Mouse (Mus musculus) erythroid progenitor cell, adult 5-6 weeks (primary cell): ENCODE results near the gene Ccar1. TPM values are rescaled to one million over a fixed set of nuclear protein-coding genes. Genes with fewer than 3 reads are reported as not detected.
"Not testable (repeated sequence)": the region's sequence is repeated elsewhere in the genome, so short reads cannot be mapped to it uniquely, and the experiment has no call there.

ENCODE experiments used
- ATAC-seq: replicated peaks from 2 replicates; pipeline ENCODE4 v1.8.0; 2016; ENCODE audit warnings: moderate number of reproducible peaks, mild to moderate bottlenecking, moderate TSS enrichment, inconsistent platforms; ENCODE audit not compliant: poor library complexity, low FRiP score, severe bottlenecking
- total RNA-seq, 2 experiments: library from RNA; stranded (forward) in 1 of 2; stranded (reverse) in 1 of 2; fragments of 150-400 nt in 1 of 2; fragments of 186-747, 209-891 nt in 1 of 2; gene quantifications; 2 replicates each; pipeline versions ENCODE4 v1.2.3 to v1.2.4; 2015 to 2017; ENCODE audit warnings: low replicate concordance in 2 of 2

The Ccar1 gene
- total RNA-seq, 2 experiments from 2014 or later = 114 to 126 TPM

DNA sequence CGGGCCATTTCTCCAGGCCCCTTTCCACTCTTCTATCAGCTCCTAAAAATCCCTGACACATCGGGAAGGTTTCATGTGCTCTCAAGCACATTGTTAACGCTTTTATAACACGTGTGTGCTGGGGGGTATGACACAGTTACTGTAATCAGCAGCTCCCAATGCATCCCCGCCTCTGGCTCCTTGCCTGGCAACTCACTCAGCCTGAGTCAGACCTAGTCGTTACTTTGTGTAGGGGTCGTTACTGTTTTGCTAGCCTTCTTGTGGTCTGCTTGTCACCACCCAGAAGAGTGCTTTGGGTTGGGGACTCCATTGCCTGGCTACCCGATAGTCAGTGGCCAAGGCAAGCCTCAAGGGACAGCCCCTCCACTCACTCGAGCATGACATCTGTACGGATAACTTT is 61.3 kb downstream of the Ccar1 start:
- ATAC-seq = no peak

DNA sequence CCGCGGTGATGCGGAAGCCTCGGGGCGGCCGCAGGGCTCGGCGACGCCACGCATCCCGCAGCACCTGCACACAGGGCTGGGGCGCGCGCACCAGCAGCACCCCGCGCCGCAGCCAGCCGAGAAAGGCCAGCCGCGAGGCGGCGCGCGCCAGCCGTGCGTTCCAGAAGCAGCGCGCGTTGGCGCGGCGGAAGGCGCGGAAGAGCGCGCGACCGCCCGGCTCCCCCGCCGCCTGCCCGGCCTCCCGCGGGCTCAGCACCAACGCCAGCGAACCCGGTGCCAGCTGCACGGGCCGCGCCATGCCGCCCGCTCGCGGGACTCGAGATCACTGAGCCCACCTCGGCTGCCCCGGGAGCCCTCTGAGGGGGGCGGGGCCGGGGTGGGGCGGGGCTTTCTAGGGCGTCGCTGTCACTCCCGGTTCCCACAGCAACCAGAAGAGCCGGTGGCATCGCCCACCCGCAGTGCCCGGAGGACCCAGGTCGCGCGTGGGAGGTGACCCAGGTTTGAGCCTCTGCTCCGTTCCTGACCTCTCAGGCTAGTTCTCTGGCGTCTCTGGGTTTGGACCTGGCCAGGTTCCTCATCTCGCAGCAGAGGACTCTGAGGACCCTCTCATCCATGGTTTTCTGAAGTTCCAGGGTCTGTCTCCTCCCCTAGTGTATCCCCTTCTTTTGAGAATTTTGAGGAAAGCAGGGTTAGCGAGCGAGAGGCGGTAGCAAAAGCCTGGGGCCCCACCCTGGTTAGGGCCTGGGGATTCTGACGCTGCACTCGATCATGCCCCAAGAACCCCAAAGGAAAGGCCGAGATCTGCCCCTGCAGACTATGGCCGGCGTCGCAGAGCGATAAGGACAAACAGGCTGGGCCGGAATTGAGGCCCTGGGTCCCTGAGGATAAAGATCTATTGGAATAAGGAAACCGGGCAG is 66.1 kb downstream of the Ccar1 start, which contains the start of gene Stox1:
Gene Stox1, minus strand, starts transcription at position 358 of the 917 bp plus-strand sequence.
- ATAC-seq = no peak

DNA sequence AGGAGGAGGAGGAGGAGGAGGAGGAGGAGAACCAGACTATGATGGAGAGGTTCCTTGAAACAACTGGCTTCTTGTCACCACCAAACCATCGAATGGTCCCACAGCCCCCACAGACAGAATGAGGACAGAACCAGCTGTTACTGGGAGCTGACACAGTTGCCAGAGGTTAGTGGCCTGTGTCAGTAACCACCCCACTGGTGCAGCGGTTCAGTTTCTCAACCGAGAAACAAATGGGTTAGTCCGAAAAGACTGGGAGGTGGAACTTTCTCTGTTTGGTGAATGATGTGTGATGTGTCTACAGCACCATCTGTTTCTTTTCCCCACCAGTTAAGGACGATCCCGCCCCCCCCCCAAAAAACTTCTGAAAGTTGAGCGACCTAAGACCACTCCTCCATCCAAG is 67.2 kb downstream of the Ccar1 start:
- no peak for ATAC-seq

DNA sequence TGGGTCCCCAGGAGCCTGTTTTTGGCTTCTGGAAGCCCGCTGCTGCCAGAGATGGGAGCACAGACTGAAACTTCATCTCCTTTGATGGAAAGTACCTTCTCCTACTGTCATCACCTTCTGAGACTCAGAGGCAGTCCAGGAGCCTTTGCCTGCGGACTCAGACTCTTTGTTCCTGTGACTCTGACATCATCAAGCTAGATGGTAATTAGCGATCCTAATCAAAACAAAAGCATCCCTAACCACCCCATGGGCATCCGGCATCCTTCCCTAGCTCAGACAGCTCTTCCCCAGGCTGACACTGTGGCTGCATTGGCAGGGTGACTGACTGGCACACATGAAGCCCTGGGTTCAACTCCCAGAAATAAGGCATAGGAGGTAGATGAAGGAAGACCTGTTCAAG is 69.4 kb downstream of the Ccar1 start:
- ATAC-seq = no peak

DNA sequence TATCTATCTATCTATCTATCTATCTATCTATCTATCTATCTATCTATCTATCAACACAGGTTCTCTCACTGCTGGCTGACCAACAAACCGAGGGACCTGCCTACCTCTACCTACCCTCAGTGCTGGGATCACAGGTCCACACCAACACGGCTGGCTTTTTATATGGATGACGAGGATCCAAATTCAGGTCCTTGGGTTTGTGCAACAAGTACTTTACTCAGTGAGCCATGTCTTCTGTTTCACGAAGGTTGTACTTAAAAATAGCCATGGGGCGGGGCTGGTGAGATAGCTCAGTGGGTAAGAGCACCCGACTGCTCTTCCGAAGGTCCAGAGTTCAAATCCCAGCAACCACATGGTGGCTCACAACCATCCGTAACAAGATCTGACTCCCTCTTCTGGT is 71.5 kb downstream of the Ccar1 start:
- ATAC-seq = not testable (repeated sequence)

DNA sequence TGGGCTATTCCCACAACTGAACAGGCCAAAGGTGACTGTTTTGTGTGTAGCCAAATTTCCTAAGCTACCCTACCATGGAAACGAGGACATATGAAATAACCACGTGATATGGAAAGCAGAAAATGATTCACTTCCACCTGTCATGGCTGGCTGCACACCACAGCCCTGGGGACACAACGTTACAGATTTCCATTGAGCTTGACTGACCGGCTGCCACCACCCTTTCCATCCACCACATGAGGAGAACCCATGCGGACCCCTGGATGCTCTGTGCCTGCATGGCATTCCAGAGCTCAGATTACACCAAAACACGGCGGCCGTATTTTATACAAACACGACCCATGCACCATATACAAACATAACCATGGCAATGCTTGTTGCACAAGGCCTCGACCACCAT is 78.6 kb downstream of the Ccar1 start:
- no peak for ATAC-seq

DNA sequence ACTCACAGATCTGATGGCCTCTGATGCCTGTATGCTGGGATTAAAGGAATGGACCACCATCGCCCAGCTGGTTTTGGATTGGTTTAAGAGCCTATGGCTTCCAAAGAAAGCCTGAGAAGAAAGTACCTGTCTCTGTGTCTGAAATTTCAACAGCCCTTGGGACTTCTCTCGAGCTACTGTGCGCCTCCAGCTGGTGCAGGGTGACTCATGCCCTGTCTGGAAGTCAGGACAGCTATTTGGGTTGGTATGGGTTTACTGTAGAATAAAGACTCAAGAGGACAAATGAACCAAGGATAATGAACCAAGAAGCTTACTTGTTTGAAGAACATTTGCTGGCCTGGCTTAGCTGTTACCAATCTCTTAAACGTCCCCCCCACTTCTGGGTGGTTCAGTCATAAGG is 88.5 kb downstream of the Ccar1 start:
- ATAC-seq = no peak

DNA sequence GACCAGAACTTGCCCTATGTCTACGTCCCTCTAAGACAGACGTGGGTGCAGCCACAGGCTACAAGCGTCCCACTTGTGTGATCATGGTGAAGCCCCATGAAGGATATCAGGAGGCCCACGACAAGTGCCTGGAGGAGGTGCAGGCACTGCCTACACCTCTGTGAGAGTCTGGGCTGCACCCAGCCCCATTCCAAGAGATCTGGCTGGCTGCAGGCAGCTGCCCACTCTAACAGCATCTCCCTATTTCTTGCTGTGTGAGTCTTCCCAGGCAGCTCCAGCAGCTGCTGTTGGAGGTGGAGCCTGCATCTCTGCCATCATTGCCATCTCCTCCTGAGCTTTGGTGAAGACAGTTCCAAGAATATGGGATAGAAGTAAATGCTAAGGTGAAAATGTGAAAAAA is 89.7 kb downstream of the Ccar1 start:
- ATAC-seq = no peak

Other genes starting within 250 kb of the Ccar1 start
- gene Kif1bp, start 213.8 kb downstream of the Ccar1 start, total RNA-seq (2015; ENCODE audit: low replicate concordance) = 16.8 and 19.5 TPM in 2 replicates
- 14.0 and 16.4 TPM in 2 replicates for gene Kif1bp, start 213.8 kb downstream of the Ccar1 start, total RNA-seq (2017; ENCODE audit: low replicate concordance)
- gene Ddx21, start 190.0 kb downstream of the Ccar1 start, total RNA-seq (2015; ENCODE audit: low replicate concordance) = 16.3 and 19.5 TPM in 2 replicates
- 21.0 and 33.6 TPM in 2 replicates for gene Ddx21, start 190.0 kb downstream of the Ccar1 start, total RNA-seq (2017; ENCODE audit: low replicate concordance)
- gene Ddx50, start 141.1 kb downstream of the Ccar1 start, total RNA-seq (2015; ENCODE audit: low replicate concordance) = 35.6 and 51.9 TPM in 2 replicates
- gene Ddx50, start 141.1 kb downstream of the Ccar1 start, total RNA-seq (2017; ENCODE audit: low replicate concordance) = 21.7 and 36.5 TPM in 2 replicates
- not detected in 2 replicates for gene Stox1, start 66.2 kb downstream of the Ccar1 start, total RNA-seq (2015; ENCODE audit: low replicate concordance)
- not detected in 2 replicates for gene Stox1, start 66.2 kb downstream of the Ccar1 start, total RNA-seq (2017; ENCODE audit: low replicate concordance)
- gene Tet1, start 116.7 kb upstream of the Ccar1 start, total RNA-seq (2015; ENCODE audit: low replicate concordance) = 2.2 and 6.7 TPM in 2 replicates
- gene Tet1, start 116.7 kb upstream of the Ccar1 start, total RNA-seq (2017; ENCODE audit: low replicate concordance) = 0.39 and 0.76 TPM in 2 replicates
- 9.6 and 15.5 TPM in 2 replicates for gene Slc25a16, start 128.3 kb upstream of the Ccar1 start, total RNA-seq (2015; ENCODE audit: low replicate concordance)
- 9.1 and 19.9 TPM in 2 replicates for gene Slc25a16, start 128.3 kb upstream of the Ccar1 start, total RNA-seq (2017; ENCODE audit: low replicate concordance)
- gene Dna2, start 154.7 kb upstream of the Ccar1 start, total RNA-seq (2015; ENCODE audit: low replicate concordance) = 41.9 and 47.2 TPM in 2 replicates
- gene Dna2, start 154.7 kb upstream of the Ccar1 start, total RNA-seq (2017; ENCODE audit: low replicate concordance) = 45.7 and 49.2 TPM in 2 replicates
- gene Rufy2, start 187.9 kb upstream of the Ccar1 start, total RNA-seq (2015; ENCODE audit: low replicate concordance) = 1.4 and 3.8 TPM in 2 replicates
- 1.7 and 2.2 TPM in 2 replicates for gene Rufy2, start 187.9 kb upstream of the Ccar1 start, total RNA-seq (2017; ENCODE audit: low replicate concordance)
- 28.9 and 56.2 TPM in 2 replicates for gene Hnrnph3, start 231.9 kb upstream of the Ccar1 start, total RNA-seq (2015; ENCODE audit: low replicate concordance)
- 37.2 and 46.0 TPM in 2 replicates for gene Hnrnph3, start 231.9 kb upstream of the Ccar1 start, total RNA-seq (2017; ENCODE audit: low replicate concordance)
- not detected in 2 replicates for gene Pbld2, start 232.0 kb upstream of the Ccar1 start, total RNA-seq (2015; ENCODE audit: low replicate concordance)
- gene Pbld2, start 232.0 kb upstream of the Ccar1 start, total RNA-seq (2017; ENCODE audit: low replicate concordance) = not detected in 2 replicates